Mouse (Mus musculus) G1E (cell line): Measurements from ENCODE around the gene Dmac2. TPM values are rescaled to one million over a fixed set of nuclear protein-coding genes. Genes with fewer than 3 reads are reported as not detected.
"Not testable (repeated sequence)": the region's sequence is repeated elsewhere in the genome, so short reads cannot be mapped to it uniquely, and the experiment has no call there.

ENCODE experiments used
- ATAC-seq: 2 replicates; pipeline ENCODE4 v1.8.0; 2016; ENCODE audit warnings: mild to moderate bottlenecking; ENCODE audit not compliant: insufficient number of reproducible peaks, poor library complexity, low FRiP score, severe bottlenecking; ENCODE audit errors: extremely low read depth
- DNase-seq: peaks from one replicate; pipeline ENCODE4 v3.0.0; 2012; ENCODE audit warnings: low spot score
- H3K27me3 ChIP-seq: 2 replicates; pipeline ENCODE4 v1.6.1; 2012; ENCODE audit warnings: mild to moderate bottlenecking, low read length, inconsistent platforms; ENCODE audit not compliant: insufficient read depth
- H3K36me3 ChIP-seq: replicated peaks from 2 replicates; pipeline ENCODE3; 2012; ENCODE audit warnings: mild to moderate bottlenecking, inconsistent platforms
- H3K4me1 ChIP-seq: 2 replicates; pipeline ENCODE4 v1.6.1; 2012; ENCODE audit warnings: low read depth, low read length, inconsistent platforms, mixed read lengths; ENCODE audit not compliant: insufficient read depth
- H3K4me3 ChIP-seq: 2 replicates; pipeline ENCODE4 v1.5.1; 2012; ENCODE audit warnings: low read depth, mild to moderate bottlenecking, inconsistent platforms, low read length, moderate library complexity, mixed read lengths
- H3K9me3 ChIP-seq: replicated peaks from 2 replicates; pipeline ENCODE4 v1.6.1; 2012; ENCODE audit warnings: inconsistent platforms
- CTCF ChIP-seq: IDR thresholded peaks from 2 replicates; pipeline ENCODE4 v1.5.1; 2012; ENCODE audit warnings: low read depth, low read length, inconsistent platforms, mixed read lengths
- GATA1 ChIP-seq: IDR thresholded peaks from 2 replicates; pipeline ENCODE4 v1.6.1; 2012; ENCODE audit warnings: borderline replicate concordance, low read length, inconsistent platforms, mixed read lengths
- GATA2 ChIP-seq: IDR thresholded peaks from 2 replicates; pipeline ENCODE4 v1.6.1; 2012; ENCODE audit warnings: low read depth, low read length, inconsistent platforms, borderline replicate concordance
- POLR2AphosphoS5 ChIP-seq: IDR thresholded peaks from 2 replicates; pipeline ENCODE4 v1.6.1; 2012; ENCODE audit warnings: low read depth, low read length, inconsistent platforms; ENCODE audit not compliant: insufficient replicate concordance
- TAL1 ChIP-seq: conservative IDR thresholded peaks from 2 replicates; pipeline ENCODE4 v1.6.1; 2012; ENCODE audit warnings: low read depth, low read length, inconsistent platforms, mixed read lengths
- polyA plus RNA-seq: library from polyadenylated mRNA; stranded (reverse); fragments of >175 nt; gene quantifications from 2 replicates; pipeline ENCODE4 v1.2.3, GENCODE M21; 2012
- total RNA-seq, 2 experiments: library from RNA; stranded (forward) in 1 of 2; stranded (reverse) in 1 of 2; fragments of 200-1000 nt in 1 of 2; fragments of >200 nt in 1 of 2; fragmentation: Nextera tagmentation in 1 of 2; gene quantifications; 2 replicates each; pipeline ENCODE4 v1.2.3; 2014 to 2017

Dmac2 gene
- 12.7 and 17.8 TPM in 2 replicates for total RNA-seq (2014; fragmentation: Nextera tagmentation)
- total RNA-seq (2017), result 21.3 and 24.2 TPM in 2 replicates
- 28.0 and 34.2 TPM in 2 replicates for polyA plus RNA-seq

DNA sequence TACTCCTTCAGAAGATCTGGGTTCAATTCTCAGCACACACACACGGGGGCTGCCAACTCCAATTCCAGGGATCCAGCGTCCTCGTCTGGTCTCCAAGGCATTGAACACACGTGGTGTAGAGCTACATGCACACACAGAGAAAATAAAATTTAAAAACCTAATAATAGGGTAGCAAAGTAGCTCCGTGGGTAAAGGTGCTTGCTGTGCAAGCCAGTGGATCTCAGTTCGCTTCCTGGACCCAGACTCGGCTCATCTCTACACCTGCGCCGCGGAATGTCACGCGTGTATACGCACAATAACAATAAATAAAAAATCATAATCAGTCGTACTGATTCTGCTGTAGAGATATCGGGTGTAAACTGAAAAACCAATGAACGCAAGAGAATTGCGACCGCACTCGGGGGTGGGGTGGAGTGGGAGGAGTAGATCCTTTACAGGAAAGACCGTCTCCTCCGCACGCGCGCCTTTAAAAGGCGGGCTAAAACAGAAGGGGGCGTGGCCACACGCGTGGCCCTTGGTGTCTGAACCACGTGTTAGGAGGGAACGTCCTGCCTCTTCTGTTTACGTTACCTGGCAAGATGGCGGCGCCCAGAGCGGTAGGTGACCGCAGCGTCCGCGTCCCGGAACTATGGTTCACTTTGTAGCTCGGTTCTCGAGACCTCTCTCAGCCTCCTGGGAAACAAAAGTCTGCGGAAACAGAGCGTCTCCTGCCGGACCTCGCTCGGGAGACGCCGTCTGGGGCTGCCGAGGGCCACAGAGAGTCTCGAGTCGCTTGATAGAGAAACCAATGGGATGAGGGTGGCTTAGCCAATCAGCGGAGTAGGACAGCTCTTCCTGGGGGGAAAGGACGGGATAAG is at the start of gene Dmac2:
Gene Dmac2, plus strand, starts transcription at position 550 of the 857 bp plus-strand sequence.
- ATAC-seq (peak; percentile 95), DNase-seq (peak; percentile 90)
- no peaks in the 10 kb centered on the region for H3K9me3 ChIP-seq
- H3K4me1 ChIP-seq, result peaks cover 17% of the 10 kb centered on the region
- H3K27me3 ChIP-seq, result peaks cover 24% of the 10 kb centered on the region
- H3K36me3 ChIP-seq, result peaks cover 40% of the 10 kb centered on the region
- TF ChIP-seq GATA2 (no peak), TAL1 (no peak), CTCF (no peak), POLR2AphosphoS5 (no peak), GATA1 (no peak)
- H3K4me3 ChIP-seq, result peak within 1 kb of the TSS; percentile 82

DNA sequence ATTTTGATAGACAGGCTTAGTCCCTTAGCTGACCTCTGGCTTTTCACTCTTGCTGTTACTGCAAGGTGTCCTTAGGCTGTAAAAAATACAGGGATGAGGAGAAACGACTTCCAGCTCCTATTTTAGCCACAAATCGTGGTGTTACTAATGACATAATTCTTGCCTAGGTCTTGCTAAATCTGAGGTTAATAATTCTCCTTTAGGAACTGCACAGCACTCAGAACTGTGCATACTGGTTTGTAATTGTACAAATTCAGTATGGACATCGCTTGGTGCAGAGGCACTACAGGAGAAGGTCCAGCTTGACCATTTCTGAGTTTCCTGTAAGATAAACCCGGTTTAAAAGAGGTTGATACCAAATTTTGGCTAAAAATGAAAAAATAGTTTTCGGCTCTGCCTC is 45.4 kb upstream of the Dmac2 start:
- DNase-seq, H3K4me1 ChIP-seq, H3K27me3 ChIP-seq, ATAC-seq, H3K36me3 ChIP-seq, H3K4me3 ChIP-seq, H3K9me3 ChIP-seq: not testable (repeated sequence)

DNA sequence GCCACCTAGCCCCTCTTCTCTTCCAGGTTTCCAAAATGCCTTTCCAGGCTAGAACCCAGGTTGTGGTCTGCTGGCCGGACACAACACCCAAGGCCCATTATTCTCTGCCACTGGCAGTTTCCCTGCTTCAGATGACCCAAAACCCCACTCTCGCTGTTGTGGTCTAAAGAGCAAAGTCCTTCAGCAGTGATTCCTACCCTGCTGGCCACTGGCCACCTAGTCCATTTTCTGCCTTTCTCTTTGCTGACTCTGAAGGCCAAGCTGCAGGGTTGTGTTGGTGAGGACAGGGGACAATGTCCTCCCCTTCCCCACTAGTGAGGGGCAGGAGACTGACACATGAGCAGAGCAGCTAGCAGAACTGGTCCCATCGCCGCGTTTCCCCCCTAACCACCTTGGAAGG is 44.1 kb upstream of the Dmac2 start:
- DNase-seq (no peak), ATAC-seq (no peak)
- H3K4me1 ChIP-seq, result no peaks in the 10 kb centered on the region
- no peaks in the 10 kb centered on the region for H3K36me3 ChIP-seq
- H3K9me3 ChIP-seq, result no peaks in the 10 kb centered on the region
- TF ChIP-seq GATA1, result no peak
- no peak for TF ChIP-seq GATA2
- TF ChIP-seq CTCF, result no peak
- no peak for TF ChIP-seq TAL1
- peaks cover 6% of the 10 kb centered on the region; the same call in 1 of the 2 replicates for H3K27me3 ChIP-seq
- H3K4me3 ChIP-seq, result no peak overlapping the region

DNA sequence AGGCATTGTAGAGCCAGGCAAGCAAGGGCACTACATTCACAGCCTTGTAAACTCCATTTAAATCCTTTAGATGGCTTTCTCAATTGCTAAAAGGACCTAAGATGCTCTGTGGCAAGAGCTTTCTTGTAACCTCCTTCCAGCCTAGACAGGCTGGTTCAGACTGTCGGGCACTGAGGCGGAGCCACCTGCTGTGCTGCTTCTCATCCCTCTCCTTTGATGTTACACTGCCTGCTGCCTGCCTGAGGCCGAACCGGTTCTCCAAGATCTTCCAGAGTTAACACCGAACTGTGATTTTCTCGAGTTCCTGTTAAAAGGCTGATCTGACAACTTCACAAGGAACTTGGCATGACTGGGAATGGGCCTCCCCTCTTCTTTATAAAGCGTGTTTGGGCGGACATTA is 43.3 kb upstream of the Dmac2 start:
- TF ChIP-seq TAL1 (no peak), GATA1 (no peak), CTCF (no peak)
- Histone ChIP-seq H3K27me3 (peaks cover 6% of the 10 kb centered on the region; the same call in 1 of the 2 replicates), H3K9me3 (no peaks in the 10 kb centered on the region), H3K4me1 (no peaks in the 10 kb centered on the region), H3K4me3 (no peak overlapping the region), H3K36me3 (no peaks in the 10 kb centered on the region)
- ATAC-seq (no peak), DNase-seq (no peak)

DNA sequence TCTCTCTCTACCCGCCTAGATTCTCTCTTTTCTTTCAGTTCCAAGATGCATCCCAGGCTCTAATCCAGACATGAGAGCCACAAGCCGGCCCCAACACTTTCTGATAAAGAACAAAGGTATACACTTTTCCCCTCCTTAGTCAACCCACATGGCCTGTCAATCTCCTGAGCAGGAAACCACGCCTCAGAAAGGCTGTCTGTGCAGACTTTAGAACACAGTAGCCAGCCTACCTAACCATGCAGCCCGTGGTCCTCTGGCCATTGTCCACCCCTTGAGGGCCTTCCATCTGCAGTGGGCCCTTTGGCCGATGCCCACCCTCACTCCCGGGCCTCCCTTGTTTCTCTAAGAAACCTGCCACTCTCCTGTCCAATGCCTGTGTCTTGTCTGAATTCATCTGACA is 42.9 kb upstream of the Dmac2 start:
- not testable (repeated sequence) for ATAC-seq, DNase-seq, H3K36me3 ChIP-seq, H3K27me3 ChIP-seq, H3K4me3 ChIP-seq, H3K9me3 ChIP-seq, H3K4me1 ChIP-seq

DNA sequence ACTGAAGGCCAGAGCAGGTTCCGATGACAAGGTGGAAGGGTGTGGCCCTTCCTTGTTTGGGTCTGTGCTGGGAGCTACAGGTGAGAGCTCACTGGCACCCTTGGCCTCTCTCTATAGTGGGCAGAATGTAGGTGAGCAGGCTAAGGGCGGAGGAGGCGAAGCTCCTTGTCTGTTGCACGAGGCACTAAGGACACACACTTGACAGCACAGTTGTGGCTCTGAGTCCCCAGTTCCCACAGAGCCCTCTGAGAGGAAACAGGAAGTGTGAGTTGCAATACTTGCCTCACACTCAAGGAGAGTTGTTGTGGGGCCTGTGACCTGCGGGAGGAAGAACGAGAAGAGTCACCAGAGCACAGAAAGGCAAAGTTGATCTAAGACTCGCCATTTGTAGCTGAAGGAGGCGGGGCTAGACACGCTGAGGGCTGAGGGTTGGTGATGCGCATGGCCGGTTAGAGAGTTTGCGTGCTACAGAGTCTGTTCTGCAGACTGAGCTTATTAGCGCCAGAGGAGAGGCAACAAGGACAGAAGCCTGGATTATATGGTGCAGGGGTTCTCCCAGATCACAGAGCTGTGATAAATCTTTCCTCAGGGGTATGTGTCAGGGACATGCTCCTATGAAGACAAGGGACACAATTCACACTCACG is 42.3 kb upstream of the Dmac2 start:
- not testable (repeated sequence) for ATAC-seq, H3K4me3 ChIP-seq, H3K4me1 ChIP-seq, H3K27me3 ChIP-seq, DNase-seq, H3K9me3 ChIP-seq, H3K36me3 ChIP-seq

DNA sequence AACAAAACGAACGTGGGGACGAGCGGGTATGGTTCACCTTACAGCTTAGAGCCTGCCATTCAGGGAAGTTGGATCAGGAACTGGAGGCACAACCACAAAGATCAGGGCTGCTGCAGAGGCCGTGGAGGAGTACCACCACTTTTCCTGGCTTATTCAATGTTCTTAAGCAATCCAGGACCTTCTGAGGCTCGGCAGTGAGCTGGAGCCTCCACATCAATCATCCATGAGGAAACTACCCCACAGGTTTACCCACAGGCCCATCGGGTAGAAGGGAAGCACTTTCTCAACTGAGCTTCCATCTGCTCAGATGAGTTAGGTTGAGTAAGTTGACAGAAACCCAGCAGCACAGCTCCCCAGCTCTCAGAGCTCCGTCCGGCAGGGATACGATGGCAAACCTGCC is 39.8 kb upstream of the Dmac2 start:
- H3K36me3 ChIP-seq, result no peaks in the 10 kb centered on the region
- H3K9me3 ChIP-seq, result no peaks in the 10 kb centered on the region
- no peak overlapping the region for H3K4me3 ChIP-seq
- H3K4me1 ChIP-seq, result no peaks in the 10 kb centered on the region
- ATAC-seq (no peak), DNase-seq (no peak)
- no peak for TF ChIP-seq GATA2
- no peak for TF ChIP-seq GATA1
- no peak for TF ChIP-seq TAL1
- no peak for TF ChIP-seq CTCF
- no peak for TF ChIP-seq POLR2AphosphoS5
- H3K27me3 ChIP-seq, result peaks cover 6% of the 10 kb centered on the region; the same call in 1 of the 2 replicates
